Mouse (Mus musculus): ENCODE measurements around the gene Spred3. TPM values are rescaled to one million over a fixed set of nuclear protein-coding genes. Genes with fewer than 3 reads are reported as not detected.
"Not testable (repeated sequence)": the region's sequence is repeated elsewhere in the genome, so short reads cannot be mapped to it uniquely, and the experiment has no call there.

The Spred3 gene
- polyA plus RNA-seq (2015; fragmentation: Nextera tagmentation; extraction: Ambion mirVana), result 1.4 and 2.0 TPM in 2 replicates

DNA sequence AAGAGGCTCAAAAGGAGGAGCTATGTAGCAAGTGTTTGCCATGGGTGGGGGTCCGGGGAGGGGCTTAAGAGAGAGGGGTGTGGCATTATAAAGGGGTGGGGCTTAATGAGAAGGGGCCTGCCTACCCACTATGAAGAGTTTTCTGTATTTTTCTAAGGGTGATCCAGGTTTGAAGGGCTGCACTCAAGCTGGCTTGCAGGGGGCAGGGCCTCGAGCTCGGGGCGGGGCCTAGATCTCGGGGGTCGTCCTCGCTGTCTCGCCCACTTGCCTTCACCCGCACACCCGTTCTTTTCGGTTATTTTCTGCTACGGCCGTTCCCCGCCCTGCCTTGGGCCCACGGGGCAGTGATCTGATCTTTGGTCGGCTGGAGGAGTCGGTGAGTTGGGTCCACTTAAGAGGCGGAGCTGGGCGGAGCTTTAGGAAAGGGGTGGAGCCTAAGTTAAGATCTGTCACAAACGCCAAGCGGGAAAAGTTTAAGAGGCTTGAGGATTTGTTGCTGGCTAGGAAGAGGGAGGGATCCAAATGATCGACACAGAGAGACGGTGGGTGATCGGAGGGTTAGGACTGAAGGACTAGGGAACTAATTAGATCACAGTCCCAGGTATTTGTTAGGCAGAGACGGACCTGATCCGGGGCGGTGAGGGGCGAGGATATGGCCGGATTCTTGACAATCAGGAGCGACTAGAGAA lies at the start of gene Spred3, which contains the start of gene Ggn:
Spred3 (minus strand) TSS at position 346 of the 689 bp plus-strand sequence.
Ggn (plus strand) TSS at position 145 of the 689 bp plus-strand sequence.
- Histone ChIP-seq H3K36me3 (peaks cover 24% of the 10 kb centered on the region), H3K4me3 (replicated peaks) (peak within 1 kb of the TSS; percentile 58), H3K9ac (peak within 1 kb of the TSS; percentile 41), H3K27ac (peak within 1 kb of the TSS; percentile 77), H3K4me2 (replicated peaks) (peak within 1 kb of the TSS; percentile 89), H3K27me3 (replicated peaks) (peaks cover 41% of the 10 kb centered on the region), H3K4me1 (replicated peaks) (peaks cover 32% of the 10 kb centered on the region), H3K9me3 (no peaks in the 10 kb centered on the region)
- under 1% methylated on average over 30 of the region's 30 CpGs for WGBS
- peak; percentile 73 for ATAC-seq

DNA sequence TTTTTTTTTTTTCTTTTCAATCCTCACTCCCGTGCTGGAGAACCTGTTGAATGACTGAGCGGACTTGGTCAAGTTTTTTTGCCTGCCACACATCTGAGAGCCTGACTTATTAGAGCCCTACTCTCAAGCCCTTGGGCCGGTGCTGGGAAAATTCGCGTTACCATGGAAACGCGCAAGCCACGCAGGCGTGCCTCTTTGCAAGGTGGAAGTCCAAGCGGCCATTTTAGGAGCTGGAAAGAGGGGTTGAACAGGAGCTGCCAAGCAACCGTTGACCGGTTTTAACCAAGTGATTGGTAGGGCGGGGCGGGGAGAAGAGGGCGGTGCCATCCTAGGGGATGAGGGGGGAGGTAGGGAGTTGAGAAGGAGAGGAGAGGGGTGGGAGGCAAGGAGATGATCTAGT lies 44.6 kb upstream of the Spred3 start:
- Histone ChIP-seq H3K27me3 (replicated peaks) (no peaks in the 10 kb centered on the region), H3K4me1 (replicated peaks) (peaks cover 11% of the 10 kb centered on the region; the same call in 1 of the 2 replicates), H3K9ac (no peak overlapping the region), H3K27ac (no peak overlapping the region), H3K4me3 (replicated peaks) (no peak overlapping the region), H3K36me3 (0 out of 2 replicates have a peak, but pooled peaks cover 2% of the 10 kb centered on the region), H3K9me3 (peaks cover 6% of the 10 kb centered on the region; the same call in 1 of the 2 replicates), H3K4me2 (replicated peaks) (no peak overlapping the region)
- ATAC-seq, result no peak
- WGBS, result 48% methylated on average over 15 of the region's 15 CpGs

GRCm38 (mm10) chr7:29214236-29214635 lies 44.0 kb upstream of the Spred3 start:
- Histone ChIP-seq H3K27me3 (replicated peaks) (no peaks in the 10 kb centered on the region), H3K4me2 (replicated peaks) (no peak overlapping the region; the same call in 1 of the 2 replicates), H3K36me3 (no peaks in the 10 kb centered on the region), H3K9ac (no peak overlapping the region), H3K9me3 (no peaks in the 10 kb centered on the region), H3K4me3 (replicated peaks) (no peak overlapping the region), H3K4me1 (replicated peaks) (peaks cover 11% of the 10 kb centered on the region; the same call in 1 of the 2 replicates), H3K27ac (no peak overlapping the region)
- WGBS, result 54% methylated on average over 2 of the region's 2 CpGs
- ATAC-seq, result no peak

GRCm38 (mm10) chr7:29213675-29214082 lies 43.5 kb upstream of the Spred3 start, which contains the start of gene Catsperg1:
TSS of gene Catsperg1 (minus strand) at chr7:29214035.
- 4% methylated on average over 20 of the region's 20 CpGs for WGBS
- 0 out of 2 replicates have a peak within 1 kb of the TSS, but pooled peaks have one; percentile 43 for H3K4me3 ChIP-seq (replicated peaks)
- H3K9me3 ChIP-seq, result no peaks in the 10 kb centered on the region
- no peaks in the 10 kb centered on the region for H3K27me3 ChIP-seq (replicated peaks)
- H3K36me3 ChIP-seq, result no peaks in the 10 kb centered on the region
- H3K4me1 ChIP-seq (replicated peaks), result peaks cover 11% of the 10 kb centered on the region; the same call in 1 of the 2 replicates
- H3K9ac ChIP-seq, result no peak within 1 kb of the TSS
- ATAC-seq, result peak; percentile 26
- no peak within 1 kb of the TSS for H3K27ac ChIP-seq
- H3K4me2 ChIP-seq (replicated peaks), result peak within 1 kb of the TSS; percentile 61

DNA sequence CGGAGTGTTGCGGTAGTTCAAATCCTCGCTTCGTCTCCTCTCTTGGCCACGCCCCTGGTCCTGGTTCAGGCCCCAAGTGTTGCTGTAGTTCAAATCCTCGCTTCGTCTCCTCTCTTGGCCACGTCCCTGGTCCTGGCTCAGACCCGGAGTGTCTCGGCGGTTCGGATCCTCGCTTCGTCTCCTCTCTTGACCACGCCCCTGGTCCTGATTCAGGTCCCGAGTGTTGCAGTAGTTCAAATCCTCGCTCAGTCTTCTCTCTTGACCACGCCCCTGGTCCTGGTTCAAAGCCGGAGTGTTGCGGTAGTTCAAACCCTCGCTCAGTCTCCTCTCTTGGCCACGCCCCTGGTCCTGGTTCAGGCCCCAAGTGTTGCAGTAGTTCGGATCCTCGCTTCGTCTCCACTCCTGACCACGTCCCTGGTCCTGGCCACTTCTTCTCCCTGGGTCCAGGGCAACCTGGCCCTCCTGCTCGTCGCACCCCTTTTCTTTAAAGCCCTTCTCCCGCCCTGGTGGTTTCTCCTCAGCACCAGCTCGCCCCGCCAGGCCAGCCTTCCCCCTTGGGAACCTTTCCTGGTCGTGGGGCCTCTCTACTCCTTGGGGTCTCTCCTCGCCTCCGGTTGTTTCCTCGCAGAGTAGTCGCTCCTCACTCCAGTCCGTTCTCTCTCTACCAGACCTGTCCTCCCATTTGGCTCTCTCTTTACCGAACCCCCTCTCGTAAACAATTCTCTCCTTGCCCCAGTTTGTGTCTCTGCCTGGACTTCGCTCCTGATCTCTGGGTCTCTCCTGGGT lies 42.8 kb upstream of the Spred3 start:
- H3K27ac ChIP-seq; H3K9ac ChIP-seq; ATAC-seq; H3K9me3 ChIP-seq; H3K27me3 ChIP-seq (replicated peaks); H3K36me3 ChIP-seq: not testable (repeated sequence)
- peaks cover 11% of the 10 kb centered on the region; the same call in 1 of the 2 replicates for H3K4me1 ChIP-seq (replicated peaks)
- H3K4me3 ChIP-seq (replicated peaks), result 0 out of 2 replicates have a peak overlapping the region, but pooled peaks have one; percentile 43
- WGBS, result 24% methylated on average over 40 of the region's 40 CpGs
- peak overlapping the region; percentile 61 for H3K4me2 ChIP-seq (replicated peaks)

DNA sequence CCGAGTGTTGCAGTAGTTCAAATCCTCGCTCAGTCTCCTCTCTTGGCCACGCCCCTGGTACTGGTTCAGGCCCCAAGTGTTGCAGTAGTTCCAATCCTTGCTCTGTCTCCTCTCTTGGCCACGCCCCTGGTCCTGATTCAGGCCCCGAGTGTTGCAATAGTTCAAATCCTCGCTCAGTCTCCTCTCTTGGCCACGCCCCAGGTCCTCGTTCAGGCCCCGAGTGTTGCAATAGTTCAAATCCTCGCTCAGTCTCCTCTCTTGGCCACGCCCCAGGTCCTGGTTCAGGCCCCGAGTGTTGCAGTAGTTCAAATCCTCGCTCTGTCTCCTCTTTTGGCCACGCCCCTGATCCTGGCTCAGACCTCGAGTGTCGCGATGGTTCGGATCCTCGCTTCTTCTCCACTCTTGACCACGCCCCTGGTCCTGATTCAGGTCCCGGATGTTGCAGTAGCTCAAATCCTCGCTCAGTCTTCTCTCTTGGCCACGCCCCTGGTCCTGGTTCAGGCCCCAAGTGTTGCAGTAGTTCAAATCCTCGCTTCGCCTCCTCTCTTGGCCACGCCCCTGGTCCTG lies 42.1 kb upstream of the Spred3 start:
- Histone ChIP-seq H3K4me2 (replicated peaks) (peak overlapping the region; percentile 61), H3K9me3 (no peaks in the 10 kb centered on the region), H3K27me3 (replicated peaks) (no peaks in the 10 kb centered on the region), H3K4me1 (replicated peaks) (peaks cover 11% of the 10 kb centered on the region; the same call in 1 of the 2 replicates), H3K27ac (peak overlapping the region; percentile 73), H3K4me3 (replicated peaks) (peak overlapping the region; percentile 43), H3K9ac (no peak overlapping the region), H3K36me3 (no peaks in the 10 kb centered on the region)
- 20% methylated on average over 26 of the region's 26 CpGs for WGBS
- ATAC-seq, result no peak

GRCm38 (mm10) chr7:29211415-29212198 lies 41.4 kb upstream of the Spred3 start:
- WGBS, result 5% methylated on average over 34 of the region's 34 CpGs
- peak overlapping the region; percentile 23; the same call in 1 of the 2 replicates for H3K9ac ChIP-seq
- H3K4me1 ChIP-seq (replicated peaks), result peaks cover 11% of the 10 kb centered on the region; the same call in 1 of the 2 replicates
- peak overlapping the region; percentile 61 for H3K4me2 ChIP-seq (replicated peaks)
- no peaks in the 10 kb centered on the region for H3K27me3 ChIP-seq (replicated peaks)
- no peaks in the 10 kb centered on the region for H3K9me3 ChIP-seq
- peak; percentile 92 for ATAC-seq
- H3K36me3 ChIP-seq, result no peaks in the 10 kb centered on the region
- peak overlapping the region; percentile 73 for H3K27ac ChIP-seq
- H3K4me3 ChIP-seq (replicated peaks), result peak overlapping the region; percentile 43

- Histone ChIP-seq H3K4me1 (replicated peaks) (peaks cover 11% of the 10 kb centered on the region; the same call in 1 of the 2 replicates), H3K4me3 (replicated peaks) (peak overlapping the region; percentile 43), H3K4me2 (replicated peaks) (peak overlapping the region; percentile 61), H3K27ac (peak overlapping the region; percentile 73)
- peak; percentile 69 for ATAC-seq
- H3K27me3 ChIP-seq (replicated peaks); H3K9ac ChIP-seq; H3K36me3 ChIP-seq; H3K9me3 ChIP-seq: not testable (repeated sequence)
- WGBS, result 23% methylated on average over 15 of the region's 15 CpGs
Observed at GRCm38 (mm10) chr7:29211013-29211412, 40.8 kb upstream of the Spred3 start.

DNA sequence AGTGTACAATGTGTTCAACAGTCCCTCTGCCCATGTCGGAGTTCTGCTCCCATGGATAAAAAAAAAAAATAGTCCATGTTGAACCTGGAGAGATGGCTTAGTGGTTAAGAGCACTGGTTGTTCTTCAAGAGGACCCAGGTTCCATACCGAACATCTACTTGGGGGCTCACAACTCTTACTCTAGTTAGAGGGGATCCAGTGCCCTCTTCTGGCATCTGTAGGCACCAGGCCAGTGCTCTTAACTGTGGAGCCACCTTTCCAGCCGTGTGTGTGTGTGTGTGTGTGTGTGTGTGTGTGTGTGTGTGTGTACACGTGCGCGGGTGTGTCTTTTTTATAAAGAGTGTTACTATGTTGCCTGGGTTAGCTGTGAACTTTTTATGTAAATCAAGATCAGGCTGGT lies 32.4 kb upstream of the Spred3 start:
- H3K27me3 ChIP-seq (replicated peaks), result no peaks in the 10 kb centered on the region
- H3K27ac ChIP-seq, result no peak overlapping the region
- H3K36me3 ChIP-seq, result no peaks in the 10 kb centered on the region
- H3K4me1 ChIP-seq (replicated peaks), result no peaks in the 10 kb centered on the region
- H3K4me3 ChIP-seq (replicated peaks), result no peak overlapping the region
- 78% methylated on average over 6 of the region's 6 CpGs for WGBS
- H3K4me2 ChIP-seq (replicated peaks), result no peak overlapping the region
- ATAC-seq, result no peak
- H3K9ac ChIP-seq, result no peak overlapping the region
- H3K9me3 ChIP-seq, result no peaks in the 10 kb centered on the region

GRCm38 (mm10) chr7:29194230-29194629 lies 24.0 kb upstream of the Spred3 start:
- ATAC-seq, result peak; percentile 66

DNA sequence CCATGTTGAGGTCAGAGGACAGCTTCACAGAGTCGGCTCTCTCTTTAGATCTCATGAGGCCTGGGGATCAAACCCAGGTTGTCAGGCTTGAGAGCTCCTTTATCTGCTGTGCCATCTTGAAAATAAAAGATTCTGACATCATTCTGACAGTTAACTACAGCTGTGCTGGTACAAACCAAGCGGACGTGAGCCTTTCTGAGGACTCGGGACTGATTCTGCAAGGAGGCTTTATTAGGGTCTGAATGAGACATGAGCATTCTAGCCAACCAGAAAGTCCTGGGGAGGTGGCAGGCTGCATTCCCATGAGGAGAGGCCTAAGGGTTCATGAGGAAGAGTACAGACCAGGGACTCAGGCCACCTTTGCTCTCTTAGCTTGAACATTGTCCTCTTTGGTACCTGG lies 11.1 kb upstream of the Spred3 start:
- not testable (repeated sequence) for H3K27ac ChIP-seq; ATAC-seq; H3K36me3 ChIP-seq; H3K27me3 ChIP-seq (replicated peaks); H3K4me2 ChIP-seq (replicated peaks); H3K9ac ChIP-seq; H3K9me3 ChIP-seq; H3K4me3 ChIP-seq (replicated peaks)
- H3K4me1 ChIP-seq (replicated peaks), result peaks cover 13% of the 10 kb centered on the region
- WGBS, result 93% methylated on average over 4 of the region's 4 CpGs

More at GRCm38 (mm10) chr7:29194230-29194629, 24.0 kb upstream of the Spred3 start:
- WGBS, result 57% methylated on average over 1 of the region's 1 CpGs
- not testable (repeated sequence) for H3K4me3 ChIP-seq (replicated peaks); H3K9me3 ChIP-seq; H3K27ac ChIP-seq; H3K36me3 ChIP-seq; H3K27me3 ChIP-seq (replicated peaks); H3K9ac ChIP-seq; H3K4me1 ChIP-seq (replicated peaks); H3K4me2 ChIP-seq (replicated peaks)

Data from intestine, embryonic 15.5 days (tissue).